14 mouse cellular contexts compared by ENCODE assay signal in genomic region chr17:25979829-25980738, GRCm38 (mm10). TPM values are rescaled to one million over a fixed set of nuclear protein-coding genes. Genes with fewer than 3 reads are reported as not detected.
A peak's percentile ranks its signal among the peaks of the same experiment; 100 is the strongest.
DNase-seq lines count a peak whose midpoint lies in the region; ATAC-seq lines count a peak whose summit lies in the region.
"Had no signal": no experiment of that assay in that cellular context is flagged by ENCODE, and none has a peak within 500 bp of the region (broad histone marks: within the 10 kb centered on the region; RNA-seq: fewer than 3 reads in every experiment).

No protein-coding gene starts in this region.

- H3K9ac ChIP-seq in lung, embryonic 16.5 days (ENCODE audit: low read length) = no peak overlapping the region
- H3K9ac ChIP-seq: forebrain, embryonic 13.5 days had no signal

- no peak overlapping the region for H3K4me2 ChIP-seq in lung, embryonic 16.5 days (ENCODE audit: low read depth, low read length)
- H3K4me2 ChIP-seq: forebrain, embryonic 13.5 days had no signal

- WGBS in lung, embryonic 16.5 days = 79% methylated on average over 5 of the region's 5 CpGs

- 0 out of 2 replicates have a peak, but pooled peaks cover 2% of the 10 kb centered on the region for H3K36me3 ChIP-seq in lung, embryonic 16.5 days (ENCODE audit: control insufficient read depth, insufficient read depth, low read length)

- no peaks in the 10 kb centered on the region for H3K27me3 ChIP-seq in lung, embryonic 16.5 days (ENCODE audit: control insufficient read depth, insufficient read depth, low read depth, low read length)
- H3K27me3 ChIP-seq: forebrain, embryonic 13.5 days had no signal

- H3K4me3 ChIP-seq in lung, embryonic 16.5 days (ENCODE audit: low read length) = no peak overlapping the region
- H3K4me3 ChIP-seq: forebrain, embryonic 13.5 days; myocyte had no signal

- peak; percentile 50; the same call in 1 of the 2 replicates for ATAC-seq in lung, embryonic 16.5 days (ENCODE audit: low read depth)
- ATAC-seq: forebrain, embryonic 13.5 days had no signal

- H3K27ac ChIP-seq in lung, embryonic 16.5 days (ENCODE audit: low read length) = no peak overlapping the region
- H3K27ac ChIP-seq: forebrain, embryonic 13.5 days had no signal

- peaks cover 19% of the 10 kb centered on the region for H3K4me1 ChIP-seq in lung, embryonic 16.5 days (replicated peaks; ENCODE audit: control insufficient read depth, insufficient read depth, low read length)

- no peaks in the 10 kb centered on the region for H3K9me3 ChIP-seq in lung, embryonic 16.5 days (ENCODE audit: control insufficient read depth, low read length)
- H3K9me3 ChIP-seq: forebrain, embryonic 13.5 days had no signal

- peak; percentile 44 for DNase-seq in cerebellum, adult 11-12 months
- no peak for DNase-seq in cerebellum, postnatal 4 days (ENCODE audit: low spot score in 2 of 2)
- DNase-seq in lung, postnatal 10 days = no peak
- DNase-seq in kidney, postnatal 14 days = peak; percentile 52
- DNase-seq in yolk sac, embryonic 10.5 days (ENCODE audit: low spot score) = peak; percentile 17
- no peak for DNase-seq in layer of hippocampus, postnatal 36 days
- no peak for DNase-seq in thymus, adult 18-20 months
- DNase-seq: thymus, postnatal 25 days had no signal

RNA-seq across cellular contexts. Expression of gene Capn15, which starts 5.5 kb away (rescaled TPM):
- 21.1 TPM in 2 replicates for polyA plus RNA-seq in lung, embryonic 16.5 days (2015; fragmentation: Nextera tagmentation; extraction: Ambion mirVana)
- 10 to 100 TPM; 52.5 to 60.2 TPM for total RNA-seq in layer of hippocampus, postnatal 36 days (2021)

RNA-seq across cellular contexts. Expression of gene A930017K11Rik, which starts 27.7 kb away (rescaled TPM):
- polyA plus RNA-seq in lung, embryonic 16.5 days (2015; fragmentation: Nextera tagmentation; extraction: Ambion mirVana) = 0.08 and 0.16 TPM in 2 replicates
- under 1 TPM; 0.95 to 0.96 TPM for total RNA-seq in layer of hippocampus, postnatal 36 days (2021)
- total RNA-seq: granulocyte monocyte progenitor cell, adult 5-6 weeks; megakaryocyte, adult 5-6 weeks had no signal
- polyA plus RNA-seq: forebrain, embryonic 13.5 days; large intestine, adult 2 months had no signal

RNA-seq across cellular contexts. Expression of gene Nhlrc4, which starts 35.3 kb away (rescaled TPM):
- 0.41 and 1.1 TPM in 2 replicates for polyA plus RNA-seq in lung, embryonic 16.5 days (2015; fragmentation: Nextera tagmentation; extraction: Ambion mirVana)
- total RNA-seq in layer of hippocampus, postnatal 36 days (2021) = under 1 TPM; 0.17 to 0.61 TPM
- total RNA-seq: granulocyte monocyte progenitor cell, adult 5-6 weeks; megakaryocyte, adult 5-6 weeks had no signal
- polyA plus RNA-seq: forebrain, embryonic 13.5 days; large intestine, adult 2 months had no signal

RNA-seq across cellular contexts. Expression of gene Pigq, which starts 35.3 kb away (rescaled TPM):
- 62.0 and 64.2 TPM in 2 replicates for polyA plus RNA-seq in lung, embryonic 16.5 days (2015; fragmentation: Nextera tagmentation; extraction: Ambion mirVana)
- 100 to 1,000 TPM; 125 to 129 TPM for total RNA-seq in layer of hippocampus, postnatal 36 days (2021)

Comparison
In these comparisons a context has a peak if more than half of its experiments do, and no peak if none do; other contexts are left out.
1. DNase-seq: peak in cerebellum, adult 11-12 months (single experiment), kidney, postnatal 14 days (single experiment) and yolk sac, embryonic 10.5 days (single experiment); none in cerebellum, postnatal 4 days (0 of 2), lung, postnatal 10 days (single experiment), layer of hippocampus, postnatal 36 days (0 of 2) and thymus, adult 18-20 months (0 of 2).